Mouse (Mus musculus): ENCODE data around the gene Retreg2. TPM values are rescaled to one million over a fixed set of nuclear protein-coding genes. Genes with fewer than 3 reads are reported as not detected.

The Retreg2 gene
- polyA plus RNA-seq, 1 experiment from 2014 or later: 36.9 TPM

GRCm38 (mm10) chr1:75168472-75169464, 26.2 kb downstream of the Retreg2 start, which contains the start of gene Zfand2b:
Zfand2b (plus strand) TSS chr1:75168646.
- Histone ChIP-seq H3K4me1 (replicated peaks) (peaks cover 11% of the 10 kb centered on the region), H3K4me3 (replicated peaks) (peak within 1 kb of the TSS; percentile 70), H3K27ac (peak within 1 kb of the TSS; percentile 91), H3K4me2 (peak within 1 kb of the TSS; percentile 69), H3K9ac (replicated peaks) (peak within 1 kb of the TSS; percentile 54), H3K27me3 (no peaks in the 10 kb centered on the region), H3K9me3 (no peaks in the 10 kb centered on the region), H3K36me3 (peaks cover 40% of the 10 kb centered on the region)
- ATAC-seq (ENCODE audit: insufficient number of reproducible peaks, insufficient read depth, low FRiP score, low TSS enrichment, low read depth): peak; percentile 97
- 1% methylated on average over 59 of the region's 59 CpGs for WGBS

- WGBS: 11% methylated on average over 23 of the region's 23 CpGs
- H3K36me3 ChIP-seq: peaks cover 56% of the 10 kb centered on the region
- H3K27ac ChIP-seq: peak overlapping the region; percentile 31; the same call in 1 of the 2 replicates
These were observed 36.9 kb downstream of the Retreg2 start for GRCm38 (mm10) chr1:75179334-75180104.

GRCm38 (mm10) chr1:75180105-75180590, 37.6 kb downstream of the Retreg2 start, which contains the start of gene Abcb6:
Abcb6 (minus strand) TSS chr1:75180392.
- ATAC-seq (ENCODE audit: insufficient number of reproducible peaks, insufficient read depth, low FRiP score, low TSS enrichment, low read depth): peak; percentile 85
- H3K4me1 ChIP-seq (replicated peaks): peaks cover 22% of the 10 kb centered on the region
- no peaks in the 10 kb centered on the region for H3K9me3 ChIP-seq
- H3K4me3 ChIP-seq (replicated peaks): peak within 1 kb of the TSS; percentile 65
- H3K9ac ChIP-seq (replicated peaks): peak within 1 kb of the TSS; percentile 76
- peaks cover 59% of the 10 kb centered on the region for H3K36me3 ChIP-seq
- H3K27ac ChIP-seq: peak within 1 kb of the TSS; percentile 31; the same call in 1 of the 2 replicates
- under 1% methylated on average over 31 of the region's 31 CpGs for WGBS
- peak within 1 kb of the TSS; percentile 99 for H3K4me2 ChIP-seq
- H3K27me3 ChIP-seq: no peaks in the 10 kb centered on the region

More at GRCm38 (mm10) chr1:75179334-75180104, 36.9 kb downstream of the Retreg2 start:
- peak overlapping the region; percentile 76 for H3K9ac ChIP-seq (replicated peaks)
- peak; percentile 26; the same call in 1 of the 2 replicates for ATAC-seq (ENCODE audit: insufficient number of reproducible peaks, insufficient read depth, low FRiP score, low TSS enrichment, low read depth)
- H3K27me3 ChIP-seq: no peaks in the 10 kb centered on the region
- H3K4me3 ChIP-seq (replicated peaks): peak overlapping the region; percentile 65
- H3K4me1 ChIP-seq (replicated peaks): peaks cover 22% of the 10 kb centered on the region
- H3K4me2 ChIP-seq: peak overlapping the region; percentile 99
- H3K9me3 ChIP-seq: no peaks in the 10 kb centered on the region

GRCm38 (mm10) chr1:75180741-75181140, 38.2 kb downstream of the Retreg2 start:
- Histone ChIP-seq H3K9ac (replicated peaks) (no peak overlapping the region; the same call in 1 of the 2 replicates), H3K4me3 (replicated peaks) (peak overlapping the region; percentile 65), H3K9me3 (no peaks in the 10 kb centered on the region), H3K4me2 (peak overlapping the region; percentile 99), H3K36me3 (peaks cover 59% of the 10 kb centered on the region), H3K27ac (no peak overlapping the region), H3K4me1 (replicated peaks) (peaks cover 22% of the 10 kb centered on the region), H3K27me3 (no peaks in the 10 kb centered on the region)
- 34% methylated on average over 7 of the region's 7 CpGs for WGBS
- ATAC-seq (ENCODE audit: insufficient number of reproducible peaks, insufficient read depth, low FRiP score, low TSS enrichment, low read depth): no peak

- Histone ChIP-seq H3K9ac (replicated peaks) (no peak overlapping the region), H3K9me3 (no peaks in the 10 kb centered on the region), H3K27me3 (no peaks in the 10 kb centered on the region), H3K4me1 (replicated peaks) (peaks cover 22% of the 10 kb centered on the region), H3K36me3 (peaks cover 59% of the 10 kb centered on the region), H3K4me3 (replicated peaks) (no peak overlapping the region), H3K4me2 (no peak overlapping the region), H3K27ac (no peak overlapping the region)
- WGBS: 81% methylated on average over 4 of the region's 4 CpGs
- no peak for ATAC-seq (ENCODE audit: insufficient number of reproducible peaks, insufficient read depth, low FRiP score, low TSS enrichment, low read depth)
These were observed 38.8 kb downstream of the Retreg2 start for GRCm38 (mm10) chr1:75181377-75181870.

- no peak overlapping the region for H3K9ac ChIP-seq (replicated peaks)
- 83% methylated on average over 4 of the region's 4 CpGs for WGBS
- H3K27me3 ChIP-seq: no peaks in the 10 kb centered on the region
- no peak overlapping the region for H3K4me2 ChIP-seq
- H3K9me3 ChIP-seq: no peaks in the 10 kb centered on the region
- H3K4me1 ChIP-seq (replicated peaks): peaks cover 22% of the 10 kb centered on the region
- H3K36me3 ChIP-seq: peaks cover 59% of the 10 kb centered on the region
- no peak overlapping the region for H3K4me3 ChIP-seq (replicated peaks)
- no peak overlapping the region for H3K27ac ChIP-seq
- no peak for ATAC-seq (ENCODE audit: insufficient number of reproducible peaks, insufficient read depth, low FRiP score, low TSS enrichment, low read depth)
These were observed 39.6 kb downstream of the Retreg2 start for GRCm38 (mm10) chr1:75182160-75182559.

GRCm38 (mm10) chr1:75185495-75185894, 42.9 kb downstream of the Retreg2 start:
- H3K9ac ChIP-seq (replicated peaks): no peak overlapping the region
- WGBS: 89% methylated on average over 11 of the region's 11 CpGs
- H3K4me2 ChIP-seq: no peak overlapping the region
- H3K4me3 ChIP-seq (replicated peaks): no peak overlapping the region
- peaks cover 70% of the 10 kb centered on the region for H3K36me3 ChIP-seq
- no peaks in the 10 kb centered on the region for H3K27me3 ChIP-seq
- peaks cover 4% of the 10 kb centered on the region; the same call in 1 of the 2 replicates for H3K4me1 ChIP-seq (replicated peaks)
- H3K9me3 ChIP-seq: no peaks in the 10 kb centered on the region
- ATAC-seq (ENCODE audit: insufficient number of reproducible peaks, insufficient read depth, low FRiP score, low TSS enrichment, low read depth): no peak
- H3K27ac ChIP-seq: no peak overlapping the region

- Histone ChIP-seq H3K27ac (no peak overlapping the region), H3K4me3 (replicated peaks) (no peak overlapping the region), H3K36me3 (peaks cover 65% of the 10 kb centered on the region), H3K9me3 (no peaks in the 10 kb centered on the region), H3K4me2 (no peak overlapping the region), H3K27me3 (no peaks in the 10 kb centered on the region), H3K9ac (replicated peaks) (no peak overlapping the region), H3K4me1 (replicated peaks) (peaks cover 8% of the 10 kb centered on the region)
- no peak for ATAC-seq (ENCODE audit: insufficient number of reproducible peaks, insufficient read depth, low FRiP score, low TSS enrichment, low read depth)
These were observed 44.5 kb downstream of the Retreg2 start for GRCm38 (mm10) chr1:75187126-75187525.

- H3K9ac ChIP-seq (replicated peaks): no peak overlapping the region
- ATAC-seq (ENCODE audit: insufficient number of reproducible peaks, insufficient read depth, low FRiP score, low TSS enrichment, low read depth): no peak
- H3K4me3 ChIP-seq (replicated peaks): no peak overlapping the region
- H3K4me1 ChIP-seq (replicated peaks): peaks cover 10% of the 10 kb centered on the region
- no peak overlapping the region for H3K4me2 ChIP-seq
- WGBS: 83% methylated on average over 2 of the region's 2 CpGs
- no peaks in the 10 kb centered on the region for H3K27me3 ChIP-seq
- no peak overlapping the region for H3K27ac ChIP-seq
- no peaks in the 10 kb centered on the region for H3K9me3 ChIP-seq
- peaks cover 56% of the 10 kb centered on the region for H3K36me3 ChIP-seq
These were observed 45.4 kb downstream of the Retreg2 start for GRCm38 (mm10) chr1:75187914-75188483.

- peak overlapping the region; percentile 83 for H3K9ac ChIP-seq (replicated peaks)
- H3K4me2 ChIP-seq: peak overlapping the region; percentile 92
- H3K27ac ChIP-seq: no peak overlapping the region
- WGBS: 56% methylated on average over 2 of the region's 2 CpGs
- no peaks in the 10 kb centered on the region for H3K27me3 ChIP-seq
- H3K9me3 ChIP-seq: no peaks in the 10 kb centered on the region
- ATAC-seq (ENCODE audit: insufficient number of reproducible peaks, insufficient read depth, low FRiP score, low TSS enrichment, low read depth): no peak
- peaks cover 43% of the 10 kb centered on the region for H3K36me3 ChIP-seq
- H3K4me3 ChIP-seq (replicated peaks): peak overlapping the region; percentile 81
- peaks cover 17% of the 10 kb centered on the region for H3K4me1 ChIP-seq (replicated peaks)
These were observed 48.0 kb downstream of the Retreg2 start for GRCm38 (mm10) chr1:75190577-75190976.
